Mouse (Mus musculus): ENCODE measurements around the gene Kifc3. TPM values are rescaled to one million over a fixed set of nuclear protein-coding genes. Genes with fewer than 3 reads are reported as not detected.

Kifc3 gene
- total and polyA plus RNA-seq, 2 experiments from 2014 or later, result 20.6 to 59.0 TPM

DNA sequence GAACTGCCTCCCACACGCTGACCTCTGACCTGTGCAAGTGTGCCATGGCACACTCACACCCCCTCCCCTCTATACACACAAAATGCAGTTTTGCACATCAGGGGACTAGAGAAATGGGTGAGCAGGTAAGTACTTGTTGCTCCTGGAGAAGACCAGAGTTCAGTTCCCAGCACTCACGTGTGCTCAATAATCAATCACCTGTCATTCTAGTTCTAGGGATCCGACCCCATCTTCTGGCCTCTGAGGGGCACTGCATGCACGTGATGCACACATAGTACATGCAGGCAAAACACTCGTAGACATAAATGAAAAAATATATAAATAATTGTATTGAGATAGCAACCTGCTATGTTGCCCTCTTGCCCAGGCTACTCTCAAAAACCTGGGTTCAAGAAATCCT lies 55.8 kb downstream of the Kifc3 start:
- Histone ChIP-seq H3K4me1 (ENCODE audit: control insufficient read depth, insufficient read depth) (peaks cover 12% of the 10 kb centered on the region), H3K27me3 (ENCODE audit: control insufficient read depth, insufficient read depth, low read length) (no peaks in the 10 kb centered on the region), H3K36me3 (replicated peaks; ENCODE audit: control insufficient read depth, insufficient read depth, low read length) (no peaks in the 10 kb centered on the region), H3K9ac (replicated peaks; ENCODE audit: low read depth, low read length) (no peak overlapping the region), H3K27ac (ENCODE audit: low read depth) (no peak overlapping the region), H3K4me3 (ENCODE audit: low read depth, low read length) (no peak overlapping the region), H3K9me3 (replicated peaks; ENCODE audit: control insufficient read depth, low read length) (no peaks in the 10 kb centered on the region), H3K4me2 (ENCODE audit: low read depth, low read length) (no peak overlapping the region)
- ATAC-seq (ENCODE audit: insufficient read depth, low read depth) (no peak), DNase-seq (ENCODE audit: low spot score) (no peak)
- TF ChIP-seq CTCF (IDR thresholded peaks at IDR 0.05; ENCODE audit: low read depth), result no peak
- no peak for TF ChIP-seq EP300 (IDR thresholded peaks at IDR 0.05; ENCODE audit: low read depth)
- WGBS, result 90% methylated on average over 5 of the region's 5 CpGs

DNA sequence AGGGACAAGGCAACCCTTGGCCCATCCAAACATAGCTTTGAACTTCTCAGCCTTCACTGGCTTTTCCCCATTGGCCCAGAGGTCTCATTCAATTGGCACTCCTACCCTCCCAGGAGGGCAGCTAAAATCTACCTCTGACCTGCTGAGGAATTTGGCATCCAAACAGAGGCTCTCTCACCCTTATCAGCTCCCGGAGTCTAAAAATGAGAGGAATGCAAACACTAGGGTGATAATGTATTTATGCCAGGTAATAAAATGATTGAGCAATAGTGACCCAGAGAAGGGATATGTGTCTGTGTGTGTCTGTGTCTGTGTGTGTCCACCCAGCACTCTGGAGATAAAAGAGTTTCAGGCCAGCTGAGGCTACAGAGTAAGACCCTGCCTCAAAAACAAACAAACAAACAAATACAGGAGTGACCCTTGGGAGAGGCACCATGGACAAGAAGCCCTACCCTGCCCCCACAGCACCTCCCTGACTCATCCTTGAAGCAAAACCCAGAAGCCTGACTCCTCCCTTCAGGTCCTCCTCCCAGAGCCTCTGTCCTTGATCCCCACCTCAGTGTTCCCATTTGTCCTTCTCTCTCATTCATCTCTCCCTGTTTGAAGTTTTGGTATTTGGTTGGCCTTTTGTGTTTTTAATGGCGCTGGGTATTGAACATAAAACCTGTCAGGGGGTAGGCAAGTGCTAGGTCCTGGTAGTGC lies 56.4 kb downstream of the Kifc3 start:
- H3K4me1 ChIP-seq (ENCODE audit: control insufficient read depth, insufficient read depth), result peaks cover 18% of the 10 kb centered on the region
- no peak for ATAC-seq (ENCODE audit: insufficient read depth, low read depth)
- H3K27me3 ChIP-seq (ENCODE audit: control insufficient read depth, insufficient read depth, low read length), result no peaks in the 10 kb centered on the region
- no peaks in the 10 kb centered on the region for H3K36me3 ChIP-seq (replicated peaks; ENCODE audit: control insufficient read depth, insufficient read depth, low read length)
- no peak overlapping the region for H3K4me2 ChIP-seq (ENCODE audit: low read depth, low read length)
- no peak overlapping the region for H3K4me3 ChIP-seq (ENCODE audit: low read depth, low read length)
- TF ChIP-seq CTCF (IDR thresholded peaks at IDR 0.05; ENCODE audit: low read depth), result no peak
- TF ChIP-seq EP300 (IDR thresholded peaks at IDR 0.05; ENCODE audit: low read depth), result no peak
- DNase-seq (ENCODE audit: low spot score), result no peak
- H3K9me3 ChIP-seq (replicated peaks; ENCODE audit: control insufficient read depth, low read length), result no peaks in the 10 kb centered on the region
- WGBS, result 55% methylated on average over 2 of the region's 2 CpGs
- H3K9ac ChIP-seq (replicated peaks; ENCODE audit: low read depth, low read length), result no peak overlapping the region
- H3K27ac ChIP-seq (ENCODE audit: low read depth), result no peak overlapping the region

DNA sequence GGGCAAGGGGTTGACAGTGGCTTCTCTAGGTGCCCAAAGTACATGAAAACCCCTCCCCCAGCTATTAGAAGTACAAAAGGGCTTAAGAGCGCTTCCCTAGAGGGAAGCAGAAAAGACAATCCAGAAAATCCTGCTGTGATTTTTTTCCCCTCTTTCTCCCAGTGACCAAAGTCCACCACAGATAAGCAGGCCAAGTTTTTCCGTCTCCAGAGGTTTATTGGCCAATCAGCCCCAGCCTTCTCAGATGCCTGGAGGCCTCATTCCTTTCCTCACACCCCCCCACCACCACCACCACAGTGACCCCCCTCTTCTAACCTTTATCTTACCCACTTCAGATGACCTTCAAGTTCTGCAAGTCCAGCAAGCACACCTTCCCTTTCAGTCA lies 58.0 kb downstream of the Kifc3 start:
- DNase-seq (ENCODE audit: low spot score), result no peak
- no peak overlapping the region for H3K4me3 ChIP-seq (ENCODE audit: low read depth, low read length)
- H3K9ac ChIP-seq (replicated peaks; ENCODE audit: low read depth, low read length), result no peak overlapping the region
- TF ChIP-seq EP300 (IDR thresholded peaks at IDR 0.05; ENCODE audit: low read depth) (no peak), CTCF (IDR thresholded peaks at IDR 0.05; ENCODE audit: low read depth) (no peak)
- no peaks in the 10 kb centered on the region for H3K36me3 ChIP-seq (replicated peaks; ENCODE audit: control insufficient read depth, insufficient read depth, low read length)
- no peak overlapping the region for H3K27ac ChIP-seq (ENCODE audit: low read depth)
- no peak overlapping the region for H3K4me2 ChIP-seq (ENCODE audit: low read depth, low read length)
- WGBS, result 58% methylated on average over 2 of the region's 2 CpGs
- H3K4me1 ChIP-seq (ENCODE audit: control insufficient read depth, insufficient read depth), result peaks cover 28% of the 10 kb centered on the region
- ATAC-seq (ENCODE audit: insufficient read depth, low read depth), result no peak
- H3K27me3 ChIP-seq (ENCODE audit: control insufficient read depth, insufficient read depth, low read length), result no peaks in the 10 kb centered on the region
- no peaks in the 10 kb centered on the region for H3K9me3 ChIP-seq (replicated peaks; ENCODE audit: control insufficient read depth, low read length)

DNA sequence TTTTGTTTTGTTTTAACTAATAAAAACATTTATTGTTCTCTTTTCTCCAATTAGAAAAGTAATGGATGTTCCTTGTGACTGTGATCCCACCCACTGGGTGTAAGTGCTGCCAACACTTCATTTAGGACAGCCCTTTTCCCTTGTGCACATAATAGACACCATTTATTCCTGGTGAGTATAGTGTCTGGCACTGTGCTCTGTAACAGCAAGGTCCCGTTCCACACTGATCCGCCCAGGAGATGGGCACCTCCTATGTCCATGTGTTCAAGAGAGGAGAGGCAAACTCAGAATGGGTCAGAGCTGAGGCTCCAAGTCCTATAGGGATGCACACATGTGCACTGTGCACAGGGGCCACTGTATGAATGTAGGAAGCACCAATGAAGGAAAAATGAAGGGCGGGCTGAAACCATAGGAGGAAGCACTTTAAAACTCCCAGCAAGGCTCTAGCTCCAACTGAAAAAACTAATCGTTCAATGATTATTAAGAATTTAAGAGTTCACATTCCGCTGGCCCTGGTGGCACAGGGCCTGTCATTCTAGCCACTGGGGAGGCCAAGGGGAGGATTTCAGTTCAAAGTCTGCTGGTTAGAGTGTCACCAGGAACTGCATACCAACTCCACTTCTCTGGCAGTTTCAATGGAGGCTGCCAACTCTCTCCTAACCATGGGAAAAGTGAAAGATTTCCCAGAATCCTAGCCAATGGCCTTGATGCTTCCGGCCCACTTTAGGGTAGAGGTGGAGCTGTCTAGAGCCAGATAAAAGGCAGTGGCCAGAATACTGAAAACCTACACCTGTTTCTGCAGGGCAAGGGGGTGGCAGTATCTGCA lies 58.6 kb downstream of the Kifc3 start:
- no peak overlapping the region for H3K4me3 ChIP-seq (ENCODE audit: low read depth, low read length)
- no peak overlapping the region for H3K9ac ChIP-seq (replicated peaks; ENCODE audit: low read depth, low read length)
- H3K9me3 ChIP-seq (replicated peaks; ENCODE audit: control insufficient read depth, low read length), result no peaks in the 10 kb centered on the region
- no peak overlapping the region for H3K4me2 ChIP-seq (ENCODE audit: low read depth, low read length)
- no peak for ATAC-seq (ENCODE audit: insufficient read depth, low read depth)
- H3K4me1 ChIP-seq (ENCODE audit: control insufficient read depth, insufficient read depth), result peaks cover 28% of the 10 kb centered on the region
- TF ChIP-seq CTCF (IDR thresholded peaks at IDR 0.05; ENCODE audit: low read depth), result no peak
- no peak for TF ChIP-seq EP300 (IDR thresholded peaks at IDR 0.05; ENCODE audit: low read depth)
- peak overlapping the region; percentile 86; the same call in 1 of the 2 replicates for H3K27ac ChIP-seq (ENCODE audit: low read depth)
- H3K27me3 ChIP-seq (ENCODE audit: control insufficient read depth, insufficient read depth, low read length), result no peaks in the 10 kb centered on the region
- no peak for DNase-seq (ENCODE audit: low spot score)
- H3K36me3 ChIP-seq (replicated peaks; ENCODE audit: control insufficient read depth, insufficient read depth, low read length), result no peaks in the 10 kb centered on the region
- WGBS, result 80% methylated on average over 6 of the region's 6 CpGs

DNA sequence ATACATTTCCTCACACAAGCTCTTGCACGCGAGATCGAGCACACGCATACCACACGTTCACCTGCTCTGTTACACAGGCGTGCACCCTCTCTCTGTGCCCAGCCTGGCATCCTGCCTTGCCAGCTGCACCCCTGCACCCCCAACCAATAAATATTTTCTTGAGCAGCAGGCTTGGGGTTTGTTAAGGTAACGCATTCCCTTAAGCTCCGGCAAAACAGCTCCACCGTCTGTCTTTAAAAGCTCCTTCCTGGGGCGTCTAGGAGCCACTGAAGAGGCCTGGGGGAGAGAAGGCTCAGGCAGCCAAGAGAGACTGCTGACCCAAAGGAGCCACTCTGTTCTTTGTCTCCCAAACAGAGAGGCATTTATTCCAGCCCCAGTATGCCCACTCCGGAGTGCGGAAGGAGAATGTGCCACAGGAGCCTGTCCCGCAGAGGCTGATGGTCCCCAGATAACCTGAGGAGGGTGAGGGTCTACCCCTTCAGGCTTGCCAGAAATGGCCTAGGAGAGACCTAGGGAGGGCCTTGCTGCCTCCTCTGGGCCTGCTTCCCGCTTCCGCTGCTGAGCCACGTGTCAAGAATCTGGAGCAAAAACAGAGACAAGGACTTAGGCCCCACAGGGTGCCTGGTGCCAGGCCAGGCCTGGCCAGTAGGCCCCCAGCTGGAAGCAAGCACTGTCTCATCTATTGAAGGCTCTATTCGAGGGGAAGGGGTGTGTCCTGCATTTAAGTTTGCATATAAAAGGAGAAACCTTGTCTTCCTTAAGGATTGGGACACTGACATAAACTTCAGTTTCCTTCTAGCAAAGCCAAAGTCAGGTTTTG lies 59.4 kb downstream of the Kifc3 start:
- DNase-seq (ENCODE audit: low spot score) (peak; percentile 41), ATAC-seq (ENCODE audit: insufficient read depth, low read depth) (peak; percentile 12; the same call in 1 of the 2 replicates)
- no peak for TF ChIP-seq CTCF (IDR thresholded peaks at IDR 0.05; ENCODE audit: low read depth)
- Histone ChIP-seq H3K4me2 (ENCODE audit: low read depth, low read length) (peak overlapping the region; percentile 73), H3K27me3 (ENCODE audit: control insufficient read depth, insufficient read depth, low read length) (0 out of 2 replicates have a peak, but pooled peaks cover 2% of the 10 kb centered on the region), H3K9me3 (replicated peaks; ENCODE audit: control insufficient read depth, low read length) (no peaks in the 10 kb centered on the region), H3K9ac (replicated peaks; ENCODE audit: low read depth, low read length) (no peak overlapping the region), H3K4me3 (ENCODE audit: low read depth, low read length) (peak overlapping the region; percentile 61), H3K4me1 (ENCODE audit: control insufficient read depth, insufficient read depth) (peaks cover 36% of the 10 kb centered on the region), H3K36me3 (replicated peaks; ENCODE audit: control insufficient read depth, insufficient read depth, low read length) (no peaks in the 10 kb centered on the region), H3K27ac (ENCODE audit: low read depth) (peak overlapping the region; percentile 86)
- 30% methylated on average over 17 of the region's 17 CpGs for WGBS

Data from heart, postnatal 0 days (tissue).